Mouse (Mus musculus): ENCODE results near the gene Cass4.

Gene Cass4

DNA sequence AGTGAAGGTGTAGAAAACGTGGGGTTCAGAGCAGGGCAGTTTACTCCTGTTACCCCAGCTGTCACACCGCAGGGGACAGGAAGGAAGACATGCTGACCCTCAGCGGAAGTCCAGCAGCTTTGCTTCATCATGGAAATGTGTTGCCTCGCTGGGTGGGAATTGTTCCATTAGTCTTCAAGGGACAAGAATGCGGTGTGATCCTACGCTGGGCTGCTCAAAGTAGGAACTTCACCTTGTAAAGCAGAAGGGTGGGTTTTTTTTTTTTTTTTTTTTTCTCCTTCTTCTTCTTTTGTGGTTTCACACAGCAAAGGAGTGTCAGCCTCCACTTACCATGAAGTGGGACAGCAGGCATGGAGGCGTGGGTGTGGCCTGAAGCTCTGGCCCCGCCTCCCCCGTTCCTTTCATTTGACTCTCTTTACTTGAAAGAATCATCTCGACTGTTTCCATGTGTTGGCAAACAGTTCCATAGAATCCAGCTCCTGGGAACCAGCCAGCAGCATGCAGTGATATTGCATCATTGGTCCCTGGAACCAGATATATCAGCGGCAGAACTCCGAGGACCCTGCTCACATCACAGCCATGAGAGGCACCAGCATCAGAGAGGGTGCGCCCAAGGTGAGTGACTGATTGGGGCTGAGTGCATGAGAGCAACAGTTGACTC lies at the start of gene Cass4:
TSS of gene Cass4 (plus strand) at position 404 of the 661 bp plus-strand sequence.
- DNase-seq: peak in 1 of 2 experiments; percentile 37

DNA sequence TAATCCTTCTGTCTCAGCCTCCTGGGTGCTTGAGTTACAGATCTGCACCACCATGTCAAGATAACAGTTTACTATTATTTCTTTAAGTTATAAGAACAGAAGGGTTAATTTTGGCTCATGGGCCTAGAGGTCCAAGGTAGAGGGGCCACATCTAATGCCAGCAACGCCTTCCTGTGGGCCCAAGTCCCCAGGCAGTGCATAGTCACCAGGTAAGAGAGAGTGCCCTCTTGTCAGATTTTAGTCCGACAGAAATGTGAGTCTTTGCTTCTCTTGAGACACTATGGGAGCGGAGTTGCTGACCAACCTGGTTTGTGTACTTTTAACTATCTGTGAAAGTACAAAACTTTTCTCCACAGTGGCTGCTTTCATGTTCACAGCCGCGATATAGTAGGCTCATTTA lies 48.9 kb upstream of the Cass4 start:
- no peak for DNase-seq

- peak; percentile 98 to 99 for DNase-seq
Observed at GRCm38 (mm10) chr2:172345258-172345738, 48.3 kb upstream of the Cass4 start, which contains the start of gene Fam210b. Gene Fam210b, plus strand, starts transcription at chr2:172345565.

GRCm38 (mm10) chr2:172346034-172346929 lies 47.3 kb upstream of the Cass4 start:
- DNase-seq: peak; percentile 68 to 74

DNA sequence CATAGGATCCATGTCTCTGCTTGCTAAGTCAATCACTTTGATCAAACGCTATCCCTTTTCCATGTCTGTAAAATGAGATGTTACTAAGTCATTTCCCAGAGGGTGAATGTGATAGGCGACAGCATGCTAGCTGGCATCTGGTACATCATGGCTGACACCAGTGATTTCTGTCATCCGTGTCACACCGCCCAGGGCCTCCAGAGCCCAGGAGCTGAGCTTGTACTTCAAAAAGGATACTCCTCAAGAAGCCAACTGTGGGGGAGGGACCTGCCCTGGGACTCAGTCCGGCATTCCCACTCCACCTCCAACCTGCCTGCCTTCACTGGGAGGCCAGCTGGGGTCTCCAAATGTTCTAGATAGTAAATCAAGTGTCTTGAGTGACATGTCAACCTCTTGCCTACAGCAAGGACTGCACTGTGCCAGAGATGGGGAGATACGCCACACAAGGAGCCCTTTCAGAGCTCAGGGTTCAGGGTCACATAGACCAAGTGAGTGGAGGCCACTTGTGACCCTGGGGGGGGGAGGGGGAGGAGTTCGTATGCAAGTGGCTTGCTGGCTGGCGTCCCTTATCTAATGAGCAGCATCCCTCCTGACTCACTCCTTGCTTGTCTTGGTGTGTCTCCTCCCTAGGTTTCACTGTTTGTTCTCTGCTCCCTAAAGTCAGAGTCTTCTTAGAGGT lies 46.5 kb upstream of the Cass4 start:
- DNase-seq: no peak

DNA sequence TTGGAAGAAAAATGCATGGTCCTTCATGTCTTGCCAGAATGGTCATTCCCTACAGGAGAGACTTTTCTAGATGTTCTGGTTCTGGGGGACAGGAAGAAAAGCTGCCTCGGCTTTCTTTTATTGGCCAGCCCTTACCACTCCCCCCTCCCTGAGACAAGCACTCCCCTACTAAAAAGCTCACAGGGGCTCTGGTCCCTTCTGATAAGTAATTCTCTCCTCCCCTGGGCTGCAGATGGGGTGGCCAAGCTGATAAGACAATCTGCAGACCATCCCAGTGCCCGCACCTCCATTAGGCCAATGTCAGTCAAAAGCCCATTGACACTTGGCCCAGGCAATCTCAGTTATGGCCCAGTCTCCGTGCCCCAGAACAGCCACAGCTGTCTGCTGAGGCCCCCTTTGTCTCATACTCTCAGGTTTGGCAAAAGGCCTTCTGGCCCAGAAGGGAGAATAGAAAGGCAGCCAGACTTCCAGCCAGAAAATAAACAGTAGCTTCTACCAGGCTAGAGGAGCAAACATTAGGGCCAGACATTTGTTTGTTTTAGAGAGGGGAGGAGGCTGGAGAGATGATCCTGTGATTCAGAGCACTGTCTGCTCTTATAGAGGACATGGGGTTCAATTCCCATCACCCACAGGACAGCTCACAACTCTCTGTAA lies 45.2 kb upstream of the Cass4 start:
- no peak for DNase-seq

DNA sequence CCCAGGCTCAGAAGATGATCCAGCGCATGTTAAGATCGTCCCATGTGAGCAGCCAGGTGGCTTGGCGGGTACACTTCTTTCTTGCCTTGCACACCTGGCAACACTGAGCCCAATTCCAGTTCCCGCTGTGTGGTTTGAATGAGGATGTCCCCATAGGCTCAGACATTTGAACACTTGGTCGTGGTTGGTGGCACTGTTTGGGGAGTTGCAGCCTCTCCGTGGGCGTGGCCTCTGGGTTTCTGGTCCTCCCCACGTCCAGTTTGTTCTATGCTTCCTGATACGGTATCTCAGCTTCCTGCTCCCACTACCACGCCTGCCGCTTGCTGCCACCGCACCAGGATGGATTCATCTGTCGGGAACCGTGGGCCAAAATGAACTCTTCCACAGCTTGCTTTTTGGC lies 43.8 kb upstream of the Cass4 start:
- no peak for DNase-seq

DNA sequence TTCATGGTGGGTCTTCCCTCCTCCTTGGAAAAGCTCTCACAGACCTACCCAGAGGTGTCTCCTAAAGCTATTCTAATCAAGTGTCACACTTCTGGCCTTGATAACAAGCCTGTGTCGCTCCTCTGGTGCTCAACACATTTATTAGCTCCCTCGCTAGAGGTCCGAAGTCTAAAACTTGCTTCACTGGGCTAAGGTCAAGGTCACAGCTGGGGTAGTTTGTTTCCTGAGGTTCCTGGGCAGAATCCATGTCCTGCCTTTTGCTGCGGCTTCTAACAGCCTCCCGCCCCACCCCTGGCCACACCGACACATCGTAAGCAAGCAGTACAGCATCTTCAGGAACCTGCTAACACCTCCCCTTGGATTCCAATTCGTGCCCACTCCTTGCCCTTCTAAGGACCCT lies 42.8 kb upstream of the Cass4 start:
- DNase-seq: no peak

GRCm38 (mm10) chr2:172353218-172353617 lies 40.4 kb upstream of the Cass4 start:
- no peak for DNase-seq

DNA sequence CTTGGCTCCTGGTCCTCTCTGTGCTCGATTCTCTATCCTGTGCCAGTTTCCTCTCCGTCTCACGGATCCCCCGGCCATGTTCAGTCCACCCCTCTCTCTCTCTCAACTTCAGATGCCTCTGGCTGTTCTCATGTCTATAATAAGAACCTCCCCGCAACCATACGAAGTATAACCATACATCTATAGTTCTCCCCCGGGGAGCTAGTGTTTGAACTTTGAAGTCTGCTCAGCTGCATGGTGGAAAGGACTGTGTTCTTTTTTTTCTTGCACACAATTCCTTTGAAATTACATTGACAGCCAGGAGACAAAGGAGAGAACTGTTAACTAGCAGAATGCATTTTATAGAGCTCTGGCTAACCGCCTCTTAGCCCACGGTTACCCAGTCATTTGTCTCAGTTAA lies 38.8 kb upstream of the Cass4 start:
- DNase-seq: no peak

GRCm38 (mm10) chr2:172355833-172356232 lies 37.8 kb upstream of the Cass4 start:
- no peak for DNase-seq

DNA sequence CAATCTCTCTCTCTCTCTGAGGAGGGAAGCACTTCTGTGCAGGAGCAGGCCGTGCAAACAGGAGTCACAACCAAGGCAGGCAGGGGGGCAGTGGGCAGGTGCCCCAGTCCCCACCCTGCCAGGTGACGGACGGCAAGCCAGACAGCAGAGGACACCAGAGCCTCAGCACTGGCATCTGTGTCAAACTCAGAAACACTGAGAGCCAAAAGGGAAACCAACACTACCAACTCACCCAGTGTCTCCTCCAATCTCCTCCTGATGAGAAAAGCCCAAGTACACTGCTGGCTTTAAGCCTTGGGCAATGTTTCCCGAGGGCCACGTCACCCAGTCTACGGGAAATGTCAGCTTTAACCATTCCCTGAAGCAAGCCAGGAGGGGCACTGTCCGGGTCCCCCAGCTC lies 30.4 kb upstream of the Cass4 start:
- no peak for DNase-seq

- DNase-seq: peak; percentile 97
Observed at GRCm38 (mm10) chr2:172370411-172371223, 23.0 kb upstream of the Cass4 start, which contains the start of the genes Aurka and Cstf1. Gene Aurka, minus strand, starts transcription at chr2:172370535. Gene Cstf1, plus strand, starts transcription at chr2:172370681.

- no peak for DNase-seq
Observed at GRCm38 (mm10) chr2:172371258-172371657, 22.3 kb upstream of the Cass4 start.

DNA sequence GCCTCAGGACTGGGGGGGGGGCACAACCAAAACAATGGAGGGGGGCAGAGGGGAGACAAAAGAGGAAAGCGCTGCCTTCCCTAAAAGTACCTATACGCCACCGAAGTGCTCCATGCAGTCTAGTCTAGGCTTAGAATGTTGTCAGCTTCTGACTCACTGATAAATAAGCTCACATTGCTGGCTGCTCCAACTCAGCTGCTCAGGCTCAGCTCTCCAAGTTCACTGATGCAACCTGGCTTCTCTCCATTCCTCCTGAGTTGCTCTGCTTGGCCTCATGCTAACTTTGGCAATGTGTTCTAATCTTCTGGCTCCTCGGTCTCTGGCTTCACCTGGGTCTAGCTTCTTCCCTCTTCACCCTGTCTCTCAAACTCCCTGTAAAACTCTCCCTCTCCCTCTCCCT lies 17.0 kb upstream of the Cass4 start:
- DNase-seq: no peak

GRCm38 (mm10) chr2:172376999-172377515 lies 16.5 kb upstream of the Cass4 start:
- no peak for DNase-seq

GRCm38 (mm10) chr2:172378332-172378731 lies 15.3 kb upstream of the Cass4 start:
- DNase-seq: peak; percentile 16 to 74

GRCm38 (mm10) chr2:172380513-172380912 lies 13.1 kb upstream of the Cass4 start:
- DNase-seq: no peak

- no peak for DNase-seq
Observed at GRCm38 (mm10) chr2:172381341-172381740, 12.3 kb upstream of the Cass4 start.

GRCm38 (mm10) chr2:172381898-172382297 lies 11.7 kb upstream of the Cass4 start:
- no peak for DNase-seq

GRCm38 (mm10) chr2:172384715-172385114 lies 8.9 kb upstream of the Cass4 start:
- DNase-seq: no peak

All from kidney, postnatal 36 days (tissue).